Mouse (Mus musculus) hindbrain, postnatal 0 days (tissue): ENCODE data around the gene Cdc26. TPM values are rescaled to one million over a fixed set of nuclear protein-coding genes. Genes with fewer than 3 reads are reported as not detected.

Source experiments
- ATAC-seq: fragments of 200-750 bp; cut with Nextera tagmentation; 2 replicates; pipeline ENCODE4 v1.8.0; 2017; ENCODE audit warnings: mild to moderate bottlenecking, moderate TSS enrichment, moderate library complexity
- DNase-seq: peaks from one replicate; pipeline ENCODE4 v3.0.0-alpha.2; 2015; ENCODE audit warnings: low spot score
- H3K27ac ChIP-seq: fragments of 300-500 bp; sonication (generic); 2 replicates; pipeline ENCODE4 v1.5.1; 2014; ENCODE audit warnings: mild to moderate bottlenecking
- H3K27me3 ChIP-seq: fragments of 300-500 bp; sonication (generic); 2 replicates; pipeline ENCODE4 v1.6.1; 2014; ENCODE audit warnings: low read length, mixed read lengths; ENCODE audit not compliant: insufficient read depth
- H3K36me3 ChIP-seq: fragments of 300-500 bp; sonication (generic); 2 replicates; pipeline ENCODE4 v1.6.1; 2014; ENCODE audit warnings: low read length, mixed read lengths; ENCODE audit not compliant: insufficient read depth
- H3K4me1 ChIP-seq: fragments of 300-500 bp; sonication (generic); 2 replicates; pipeline ENCODE4 v1.6.1; 2014; ENCODE audit warnings: antibody characterized with exemption, low read length, mixed read lengths; ENCODE audit not compliant: insufficient read depth
- H3K4me2 ChIP-seq: fragments of 300-500 bp; sonication (generic); 2 replicates; pipeline ENCODE4 v1.6.1; 2014; ENCODE audit warnings: low read depth, mild to moderate bottlenecking, low read length, moderate library complexity, mixed read lengths
- H3K4me3 ChIP-seq: fragments of 300-500 bp; sonication (generic); 2 replicates; pipeline ENCODE4 v1.5.1; 2014; ENCODE audit warnings: low read length
- H3K9ac ChIP-seq: fragments of 300-500 bp; sonication (generic); replicated peaks from 2 replicates; pipeline ENCODE4 v1.6.1; 2014; ENCODE audit warnings: mild to moderate bottlenecking, low read length, moderate library complexity, mixed read lengths
- H3K9me3 ChIP-seq: fragments of 300-500 bp; sonication (generic); 2 replicates; pipeline ENCODE4 v1.6.1; 2016; ENCODE audit warnings: low read length, mixed read lengths
- CTCF ChIP-seq: IDR thresholded peaks from 2 replicates; pipeline ENCODE4 v1.5.1; 2016; ENCODE audit warnings: antibody characterized with exemption, control low read depth, low read depth
- WGBS: fragments of 180-500 bp; shearing (Covaris S2); extraction: QIAGEN DNeasy Blood & Tissue Kit; methylation state at CpG from one replicate; pipeline ENCODE4 v1.1.7; 2014; 5-methylcytosine and 5-hydroxymethylcytosine counted together
- polyA plus RNA-seq: library from polyadenylated mRNA; unstranded; fragments of >200 nt; fragmentation: Nextera tagmentation; extraction: Ambion mirVana; gene quantifications from 2 replicates; pipeline ENCODE4 v1.2.1, GENCODE M21; 2015
- total RNA-seq: library from RNA; depleted of rRNA; stranded (reverse); fragments of >200 nt; gene quantifications from 2 replicates; pipeline ENCODE4 v1.2.3, GENCODE M21; 2014

The Cdc26 gene
- total and polyA plus RNA-seq, 2 experiments from 2014 or later, result 30.1 to 75.2 TPM

GRCm38 (mm10) chr4:62389592-62390512 is 18.6 kb downstream of the Cdc26 start:
- no peak overlapping the region for H3K27ac ChIP-seq
- DNase-seq, result no peak
- no peak overlapping the region for H3K4me3 ChIP-seq
- H3K4me2 ChIP-seq, result no peak overlapping the region
- TF ChIP-seq CTCF, result no peak
- H3K9ac ChIP-seq, result no peak overlapping the region
- no peaks in the 10 kb centered on the region for H3K9me3 ChIP-seq
- H3K4me1 ChIP-seq, result no peaks in the 10 kb centered on the region
- ATAC-seq, result no peak
- H3K27me3 ChIP-seq, result no peaks in the 10 kb centered on the region
- WGBS, result 93% methylated on average over 5 of the region's 5 CpGs
- peaks cover 12% of the 10 kb centered on the region; the same call in 1 of the 2 replicates for H3K36me3 ChIP-seq

GRCm38 (mm10) chr4:62385439-62385838 is 23.0 kb downstream of the Cdc26 start:
- no peak overlapping the region for H3K9ac ChIP-seq
- H3K27ac ChIP-seq, result no peak overlapping the region
- no peak for DNase-seq
- no peak overlapping the region for H3K4me2 ChIP-seq
- H3K9me3 ChIP-seq, result no peaks in the 10 kb centered on the region
- no peaks in the 10 kb centered on the region for H3K27me3 ChIP-seq
- no peaks in the 10 kb centered on the region; the same call in 1 of the 2 replicates for H3K36me3 ChIP-seq
- 91% methylated on average over 7 of the region's 7 CpGs for WGBS
- H3K4me1 ChIP-seq, result no peaks in the 10 kb centered on the region
- TF ChIP-seq CTCF, result no peak
- ATAC-seq, result no peak
- no peak overlapping the region for H3K4me3 ChIP-seq

- TF ChIP-seq CTCF, result no peak
- ATAC-seq, result no peak
- WGBS, result 88% methylated on average over 1 of the region's 1 CpGs
Observed at GRCm38 (mm10) chr4:62384159-62384558, 24.3 kb downstream of the Cdc26 start.

DNA sequence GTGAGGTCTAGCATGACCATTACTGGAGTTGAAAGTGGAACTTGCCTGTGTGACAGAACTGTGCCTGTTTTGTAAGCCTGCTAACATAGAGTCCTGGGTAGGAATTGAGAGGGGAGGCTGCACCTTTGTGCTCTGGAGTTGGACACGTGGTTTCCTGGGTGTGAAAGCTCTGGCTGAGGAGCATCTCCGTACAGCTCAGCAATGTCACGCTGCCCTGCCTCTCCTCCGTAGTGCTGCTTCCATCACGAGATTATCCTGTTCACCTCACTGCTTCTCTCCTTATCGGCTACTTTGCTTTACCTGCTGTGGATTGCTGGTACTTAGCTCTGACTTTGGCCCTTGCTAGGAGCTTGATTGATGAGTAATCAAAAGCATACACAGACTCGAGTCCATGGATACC is 24.7 kb downstream of the Cdc26 start:
- Histone ChIP-seq H3K9ac (no peak overlapping the region), H3K4me2 (no peak overlapping the region), H3K36me3 (no peaks in the 10 kb centered on the region; the same call in 1 of the 2 replicates), H3K9me3 (no peaks in the 10 kb centered on the region), H3K27ac (no peak overlapping the region), H3K4me1 (no peaks in the 10 kb centered on the region), H3K4me3 (no peak overlapping the region), H3K27me3 (no peaks in the 10 kb centered on the region)
- no peak for ATAC-seq
- DNase-seq, result no peak
- WGBS, result 90% methylated on average over 7 of the region's 7 CpGs
- no peak for TF ChIP-seq CTCF

More at GRCm38 (mm10) chr4:62384159-62384558, 24.3 kb downstream of the Cdc26 start:
- Histone ChIP-seq H3K9ac (no peak overlapping the region), H3K4me3 (no peak overlapping the region), H3K9me3 (no peaks in the 10 kb centered on the region), H3K27me3 (no peaks in the 10 kb centered on the region), H3K27ac (no peak overlapping the region), H3K4me2 (no peak overlapping the region), H3K4me1 (no peaks in the 10 kb centered on the region), H3K36me3 (no peaks in the 10 kb centered on the region; the same call in 1 of the 2 replicates)
- no peak for DNase-seq

DNA sequence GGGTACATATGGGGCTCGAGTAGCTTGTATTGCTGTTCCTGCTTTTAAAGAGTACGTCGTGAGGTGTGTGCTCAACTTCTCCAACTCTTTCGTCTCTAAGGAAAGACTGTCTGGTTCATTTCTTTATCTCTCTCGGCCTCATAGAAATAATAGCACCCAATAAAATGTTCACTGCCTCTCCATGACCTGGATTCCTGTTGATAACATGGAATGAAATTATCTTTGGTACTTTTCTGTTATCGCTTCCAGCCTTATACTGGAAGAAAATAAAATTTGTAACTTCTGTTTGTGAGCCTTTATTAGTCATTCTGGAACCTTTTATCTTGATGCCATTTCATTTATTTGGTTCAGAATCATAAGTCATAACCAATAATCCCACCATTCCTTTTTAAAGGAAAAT is 25.2 kb downstream of the Cdc26 start:
- TF ChIP-seq CTCF, result no peak
- Histone ChIP-seq H3K9me3 (no peaks in the 10 kb centered on the region), H3K4me2 (no peak overlapping the region), H3K4me1 (no peaks in the 10 kb centered on the region), H3K9ac (no peak overlapping the region), H3K4me3 (no peak overlapping the region), H3K27ac (no peak overlapping the region), H3K27me3 (no peaks in the 10 kb centered on the region), H3K36me3 (no peaks in the 10 kb centered on the region; the same call in 1 of the 2 replicates)
- 95% methylated on average over 6 of the region's 6 CpGs for WGBS
- ATAC-seq (no peak), DNase-seq (no peak)

GRCm38 (mm10) chr4:62379724-62380381 is 28.6 kb downstream of the Cdc26 start:
- no peak overlapping the region for H3K4me2 ChIP-seq
- no peak for DNase-seq
- no peaks in the 10 kb centered on the region for H3K4me1 ChIP-seq
- no peaks in the 10 kb centered on the region for H3K9me3 ChIP-seq
- H3K4me3 ChIP-seq, result no peak overlapping the region
- H3K9ac ChIP-seq, result no peak overlapping the region
- 94% methylated on average over 9 of the region's 9 CpGs for WGBS
- no peak for ATAC-seq
- no peak overlapping the region for H3K27ac ChIP-seq
- H3K27me3 ChIP-seq, result no peaks in the 10 kb centered on the region
- no peak for TF ChIP-seq CTCF
- no peaks in the 10 kb centered on the region; the same call in 1 of the 2 replicates for H3K36me3 ChIP-seq
